Mouse (Mus musculus): ENCODE measurements around the gene Commd7.
"Not testable (repeated sequence)": the region's sequence is repeated elsewhere in the genome, so short reads cannot be mapped to it uniquely, and the experiment has no call there.

Commd7 gene

DNA sequence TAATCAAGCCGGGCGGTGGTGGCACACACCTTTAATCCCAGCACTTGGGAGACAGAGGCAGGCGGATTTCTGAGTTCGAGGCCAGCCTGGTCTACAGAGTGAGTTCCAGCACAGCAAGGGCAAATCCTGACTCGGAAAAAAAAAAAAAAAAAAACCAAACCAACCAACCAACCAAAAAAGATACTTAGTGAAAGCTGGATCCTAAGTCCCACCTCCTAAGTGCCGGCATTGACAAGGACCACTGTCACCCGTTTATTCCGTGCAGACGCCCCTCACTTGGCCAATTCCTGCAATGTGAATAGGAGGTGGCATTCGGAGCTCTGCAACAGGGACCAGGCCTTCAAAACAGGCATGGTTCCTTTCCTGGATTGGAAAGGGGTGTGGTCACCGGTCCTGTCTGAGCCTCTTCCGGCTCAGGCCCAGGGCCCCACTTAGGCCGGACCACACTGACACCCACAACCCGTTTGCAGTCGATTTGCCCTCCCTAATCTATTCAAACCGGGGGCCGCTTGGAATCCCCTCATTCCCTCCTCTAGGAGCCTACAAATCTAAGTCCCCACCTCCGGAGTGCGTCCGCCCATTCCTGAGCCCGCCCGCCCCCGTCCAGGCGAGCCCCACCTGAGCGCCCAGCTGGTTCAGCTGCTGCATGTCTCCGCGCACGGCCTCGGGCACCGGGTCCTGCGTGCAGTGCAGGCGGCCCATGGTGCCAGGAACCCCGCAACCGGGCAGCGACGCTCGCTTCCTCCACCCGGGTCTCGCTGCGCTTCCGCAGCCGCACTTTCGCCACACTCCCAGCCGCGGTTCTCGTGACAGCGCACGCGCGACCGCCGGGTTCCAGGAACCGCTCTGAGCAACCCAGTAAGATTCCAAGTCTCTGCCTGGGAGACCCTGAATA is at the start of gene Commd7:
Commd7 (minus strand) TSS at position 806 of the 895 bp plus-strand sequence.
- peak; percentile 88 for DNase-seq (ENCODE audit: low spot score)

DNA sequence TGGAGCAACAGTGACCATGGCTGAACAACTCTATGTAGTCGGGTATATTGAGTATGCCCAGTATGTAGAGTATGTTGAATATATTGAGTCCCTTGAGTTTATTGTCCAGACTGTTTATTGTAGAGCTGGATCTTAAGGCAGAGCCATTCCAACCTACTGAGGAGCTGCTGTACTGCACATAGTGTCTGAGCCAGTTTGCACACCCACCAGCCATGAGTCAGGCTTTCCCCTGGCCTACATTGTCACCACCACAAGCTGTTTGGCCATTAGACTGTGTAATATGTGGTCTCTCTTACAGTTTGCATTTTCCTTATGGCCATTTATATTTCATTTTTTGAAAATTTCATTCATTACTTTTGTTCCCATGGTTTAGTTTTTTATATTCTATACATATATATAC is 47.4 kb upstream of the Commd7 start:
- DNase-seq (ENCODE audit: low spot score), result no peak

DNA sequence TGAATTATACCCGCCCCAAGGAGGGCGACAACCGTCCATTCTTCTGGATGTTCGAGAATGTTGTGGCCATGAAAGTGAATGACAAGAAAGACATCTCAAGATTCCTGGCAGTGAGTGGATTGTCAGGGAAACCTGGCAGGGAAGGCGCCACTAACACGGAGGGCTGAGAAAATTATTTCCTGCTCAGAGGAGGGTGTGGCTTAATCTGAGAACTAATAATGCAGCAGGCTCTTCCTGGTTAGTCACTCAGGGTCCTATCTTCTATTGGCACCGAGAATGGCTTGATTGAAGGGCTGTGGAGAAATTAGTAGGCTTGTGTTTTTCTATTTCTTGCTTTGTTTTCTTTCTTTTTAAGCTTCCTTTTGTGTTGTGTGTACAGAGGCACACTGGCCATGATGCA is 45.0 kb upstream of the Commd7 start:
- DNase-seq (ENCODE audit: low spot score), result no peak

DNA sequence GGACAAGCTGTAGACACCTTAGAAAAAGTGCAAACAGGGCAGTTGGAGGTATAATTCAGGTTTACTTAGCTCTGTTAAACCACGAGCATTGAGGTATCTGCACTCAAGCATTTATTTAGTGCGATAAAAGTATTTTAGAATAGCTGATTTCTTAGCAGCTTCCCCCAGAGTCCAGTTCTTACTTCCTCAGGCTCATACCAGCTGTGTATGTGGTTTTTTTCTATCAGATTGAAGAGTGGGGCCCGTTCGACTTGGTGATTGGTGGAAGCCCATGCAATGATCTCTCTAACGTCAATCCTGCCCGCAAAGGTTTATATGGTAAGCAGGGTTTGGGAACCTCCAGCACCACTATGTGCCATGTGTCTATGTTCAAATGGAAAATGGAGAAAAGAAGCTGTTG is 44.4 kb upstream of the Commd7 start:
- DNase-seq (ENCODE audit: low spot score), result no peak

DNA sequence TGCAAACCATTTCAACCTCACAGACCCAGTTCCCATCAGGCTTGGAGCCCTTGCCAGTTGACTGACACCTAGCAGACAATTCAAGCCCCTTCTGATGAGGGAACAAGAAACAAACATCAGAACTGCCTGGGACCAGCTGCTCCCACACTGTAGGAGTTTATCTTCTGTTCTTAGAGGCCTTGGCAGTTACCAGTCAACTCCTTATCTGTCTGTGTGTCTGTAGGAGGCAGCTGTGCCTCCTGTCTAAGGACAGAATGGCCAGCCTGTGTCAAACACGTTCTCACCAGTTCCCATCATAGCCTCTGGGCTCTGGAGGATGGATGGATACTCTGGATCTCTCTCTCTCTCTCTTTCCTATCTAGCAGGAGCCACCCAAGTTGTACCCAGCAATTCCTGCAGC is 42.8 kb upstream of the Commd7 start:
- DNase-seq (ENCODE audit: low spot score), result not testable (repeated sequence)

DNA sequence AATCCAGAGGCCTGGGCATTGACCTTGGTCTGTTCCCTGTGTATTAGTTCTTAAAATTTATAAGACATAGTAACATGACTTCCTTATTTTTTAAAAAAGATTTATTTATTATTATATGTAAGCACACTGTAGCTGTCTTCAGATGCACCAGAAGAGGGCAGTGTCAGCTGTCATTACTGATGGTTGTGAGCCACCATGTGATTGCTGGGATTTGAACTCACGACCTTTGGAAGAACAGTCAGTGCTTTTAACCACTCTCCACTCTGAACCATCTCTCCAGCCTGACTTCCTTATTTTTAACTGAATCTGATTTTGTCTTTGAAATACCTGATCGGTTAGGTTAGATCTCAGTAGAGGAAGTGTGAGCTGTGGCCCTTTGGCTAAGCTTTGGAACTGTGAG is 40.0 kb upstream of the Commd7 start:
- DNase-seq (ENCODE audit: low spot score), result no peak

DNA sequence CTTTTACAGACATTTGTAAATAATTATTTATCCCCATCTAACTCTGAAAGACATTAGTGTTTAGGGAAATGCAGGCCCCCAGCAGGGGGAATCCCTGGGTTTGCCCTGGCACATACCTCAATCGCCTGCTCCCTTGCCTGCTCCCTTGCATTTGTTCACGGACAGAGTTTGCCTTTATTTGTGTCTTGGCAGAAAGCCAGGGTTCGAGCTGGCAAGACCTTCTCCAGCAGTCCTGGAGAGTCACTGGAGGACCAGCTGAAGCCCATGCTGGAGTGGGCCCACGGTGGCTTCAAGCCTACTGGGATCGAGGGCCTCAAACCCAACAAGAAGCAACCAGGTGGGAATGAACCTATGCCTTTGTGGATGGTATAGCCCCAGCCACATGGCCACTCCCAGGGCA is 37.5 kb upstream of the Commd7 start:
- DNase-seq (ENCODE audit: low spot score), result peak; percentile 23

DNA sequence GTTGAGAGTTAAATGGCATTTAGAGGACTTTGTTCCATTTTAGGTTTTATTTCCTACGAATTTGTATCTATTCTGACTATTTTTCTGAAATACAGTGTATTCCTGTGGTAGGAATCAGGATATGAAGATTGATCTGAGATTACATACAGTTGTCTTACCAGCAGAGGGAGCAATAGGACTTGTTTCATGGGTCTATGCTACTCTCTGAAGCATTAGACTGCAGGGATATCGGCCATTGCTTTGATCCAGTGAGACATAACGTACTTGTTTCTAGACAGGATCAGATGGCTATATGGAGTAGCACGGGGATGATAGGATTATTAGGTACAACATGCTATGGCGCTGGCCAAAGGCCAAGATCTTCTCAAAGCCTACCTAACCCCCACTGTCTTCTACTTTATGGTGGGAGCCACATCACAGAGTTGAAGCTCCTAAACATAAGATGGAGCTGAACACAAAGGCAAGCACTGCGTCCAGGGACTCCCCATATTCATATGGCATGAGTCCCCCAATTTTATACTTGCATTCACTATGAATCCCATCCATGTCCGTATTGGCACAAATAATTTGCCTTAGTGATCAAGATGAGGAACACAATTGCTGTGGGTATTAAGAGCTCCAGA is 36.3 kb upstream of the Commd7 start:
- DNase-seq (ENCODE audit: low spot score), result peak; percentile 76

DNA sequence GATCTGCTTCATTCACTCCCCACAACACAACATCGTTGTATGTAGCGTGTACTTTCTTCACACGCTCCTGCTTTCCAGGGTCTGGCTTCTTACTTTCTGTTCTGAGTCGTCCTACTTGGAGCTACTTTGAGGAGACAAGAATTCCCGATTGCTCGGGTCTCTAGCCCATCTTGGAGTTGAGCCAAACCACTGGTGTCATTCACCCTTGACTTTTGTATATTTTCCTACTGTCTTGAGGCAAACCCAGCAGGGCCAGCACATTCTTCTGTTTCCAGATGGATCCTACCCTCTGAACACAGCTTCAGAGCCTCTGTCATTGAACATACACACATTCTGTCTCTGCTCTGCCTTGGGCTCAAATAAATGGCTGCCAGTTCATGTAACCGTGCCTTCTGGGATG is 32.8 kb upstream of the Commd7 start:
- DNase-seq (ENCODE audit: low spot score), result no peak

DNA sequence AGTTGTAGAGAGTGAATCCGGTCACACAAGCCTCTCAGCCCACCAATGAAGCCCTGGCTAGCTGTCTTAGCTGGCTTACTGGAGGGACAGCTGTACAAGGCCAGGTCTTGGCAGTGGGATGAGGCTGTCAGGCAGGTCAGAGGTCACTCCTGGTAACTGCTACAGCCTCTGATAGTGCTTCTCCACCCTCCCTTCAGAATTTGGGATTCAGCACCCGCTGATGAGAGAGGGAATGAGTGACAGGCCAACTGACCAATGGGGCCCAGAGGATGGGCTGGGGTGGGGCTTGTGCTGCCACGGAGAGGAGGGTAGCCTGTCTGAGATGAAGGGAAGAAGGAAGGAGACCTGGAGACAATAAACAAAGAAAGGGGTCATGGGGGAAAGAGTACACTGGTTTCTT is 28.0 kb upstream of the Commd7 start:
- peak; percentile 13 for DNase-seq (ENCODE audit: low spot score)

DNA sequence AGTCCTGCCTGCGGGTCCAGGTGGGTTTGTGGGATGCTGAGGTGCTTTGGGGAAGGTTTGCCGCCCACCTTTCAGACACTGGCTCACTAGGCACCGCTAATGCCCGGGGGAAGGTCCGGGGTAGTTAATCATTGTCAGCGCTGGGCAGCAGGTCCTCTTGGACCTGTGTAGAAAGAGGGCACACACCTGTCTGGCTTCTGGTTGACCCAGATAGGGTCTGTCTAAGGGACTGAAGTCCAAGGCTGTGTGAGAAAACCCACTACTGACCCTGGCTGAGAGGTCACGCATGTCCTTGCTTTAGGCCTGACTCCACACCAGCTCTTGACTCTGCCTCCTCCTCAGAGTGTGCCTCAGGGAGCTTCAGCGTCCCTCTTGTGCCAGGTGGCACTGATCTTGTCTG is 25.1 kb upstream of the Commd7 start:
- not testable (repeated sequence) for DNase-seq (ENCODE audit: low spot score)

DNA sequence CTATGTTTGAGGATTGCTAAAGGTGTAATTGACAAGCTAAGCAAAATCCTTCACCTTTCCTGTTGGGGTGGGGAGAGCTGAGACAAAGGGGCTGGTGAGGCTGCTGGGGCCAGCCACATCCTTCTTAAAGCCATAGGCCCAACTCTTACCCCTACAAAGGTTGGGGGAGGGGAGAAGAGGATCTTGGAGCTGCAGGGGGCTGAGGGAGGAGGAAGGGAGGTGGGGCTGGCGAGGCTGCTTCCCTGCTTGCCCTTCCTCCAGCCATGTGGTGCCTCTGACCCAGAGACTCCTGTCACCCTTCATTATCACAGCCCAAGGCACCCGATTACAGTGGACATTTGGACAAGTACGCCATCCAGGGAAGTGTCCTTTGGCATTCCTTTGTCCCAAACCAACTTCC is 19.1 kb upstream of the Commd7 start:
- no peak for DNase-seq (ENCODE audit: low spot score)

DNA sequence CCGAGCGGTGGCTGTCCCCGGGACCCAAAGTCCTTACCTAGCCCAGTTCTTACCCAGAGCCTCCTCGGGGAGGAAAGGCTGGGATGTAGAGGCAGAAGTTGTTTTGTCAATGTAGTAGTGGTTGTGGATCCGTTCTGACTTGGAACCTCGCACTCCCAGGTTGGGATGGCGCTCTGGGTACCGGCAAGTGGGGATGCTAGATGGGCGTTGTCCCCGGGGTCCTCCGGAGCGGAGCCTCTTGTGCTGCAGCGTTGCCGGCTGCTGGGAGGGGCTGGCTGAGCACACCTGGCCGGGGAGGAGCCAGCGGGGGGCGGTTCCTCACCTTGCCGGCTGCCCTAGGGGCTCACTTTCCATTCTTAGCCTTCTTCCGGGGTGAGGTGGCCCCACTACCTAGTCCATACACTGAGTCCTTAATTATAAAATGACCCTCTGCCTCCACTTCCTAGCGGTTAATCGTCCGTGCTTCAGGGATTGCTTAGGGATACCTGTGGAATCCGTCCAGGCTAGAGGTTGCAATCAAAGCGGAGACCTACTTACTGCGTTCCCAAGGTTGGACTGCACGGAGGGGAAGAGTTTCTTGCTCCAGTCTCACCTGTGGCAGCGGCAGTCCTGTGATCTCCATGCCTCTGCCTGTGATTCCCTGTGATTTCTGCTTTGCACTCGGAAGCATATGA is 17.6 kb upstream of the Commd7 start:
- no peak for DNase-seq (ENCODE audit: low spot score)

DNA sequence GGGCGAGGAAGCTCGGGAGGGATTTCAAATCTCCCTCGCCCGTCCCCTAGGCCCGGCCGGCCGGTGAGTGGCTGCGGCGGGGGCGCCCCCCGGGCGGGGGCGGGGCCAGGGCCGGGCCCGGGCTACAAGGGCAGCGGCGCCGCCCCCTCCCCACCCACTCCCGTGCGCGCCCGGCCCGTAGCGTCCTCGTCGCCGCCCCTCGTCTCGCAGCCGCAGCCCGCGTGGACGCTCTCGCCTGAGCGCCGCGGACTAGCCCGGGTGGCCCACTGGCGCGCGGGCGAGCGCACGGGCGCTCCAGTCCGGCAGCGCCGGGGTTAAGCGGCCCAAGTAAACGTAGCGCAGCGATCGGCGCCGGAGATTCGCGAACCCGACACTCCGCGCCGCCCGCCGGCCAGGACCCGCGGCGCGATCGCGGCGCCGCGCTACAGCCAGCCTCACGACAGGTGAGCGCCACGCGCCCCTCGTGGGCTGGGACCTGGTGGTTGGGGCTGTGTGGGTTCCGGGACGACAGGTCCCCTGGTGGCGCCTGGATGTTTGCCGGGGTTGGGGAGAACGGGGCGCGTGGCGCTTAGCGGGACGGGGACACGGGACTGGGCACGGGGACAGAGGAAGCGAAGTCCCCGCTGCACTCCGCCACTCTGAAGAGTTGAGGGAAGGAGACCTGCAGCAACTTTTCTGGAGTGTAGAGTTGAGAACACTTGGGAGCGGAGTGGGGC is 16.9 kb upstream of the Commd7 start, which contains the start of gene Dnmt3b:
Dnmt3b (plus strand) TSS at position 153 of the 716 bp plus-strand sequence.
- DNase-seq (ENCODE audit: low spot score), result peak; percentile 82

DNA sequence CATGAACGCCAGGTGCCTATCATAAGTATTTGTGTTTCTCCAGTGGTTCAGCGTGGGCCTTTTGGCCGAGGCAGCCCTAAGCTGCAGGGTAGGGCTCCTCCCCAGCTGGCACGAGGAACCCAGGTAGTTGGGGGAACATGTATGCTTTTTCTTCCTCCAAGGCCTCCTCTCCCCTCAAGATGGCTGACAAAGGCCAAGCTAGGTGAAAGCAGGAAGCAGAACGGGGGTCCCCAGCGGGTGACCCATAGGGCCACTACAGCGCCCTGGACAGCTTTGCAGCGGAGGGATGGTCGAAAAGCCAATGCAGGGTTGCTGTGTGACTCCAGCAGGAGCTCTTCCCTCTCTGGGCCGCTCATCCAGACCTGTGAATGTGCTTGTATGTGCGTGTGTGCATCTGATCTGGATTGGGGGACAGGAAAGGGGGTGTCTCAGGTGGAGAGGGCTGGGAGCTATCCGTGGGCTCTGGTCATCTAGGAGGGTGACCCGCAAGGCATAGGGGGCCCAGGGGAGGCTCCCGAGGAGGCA is 16.3 kb upstream of the Commd7 start:
- no peak for DNase-seq (ENCODE audit: low spot score)

DNA sequence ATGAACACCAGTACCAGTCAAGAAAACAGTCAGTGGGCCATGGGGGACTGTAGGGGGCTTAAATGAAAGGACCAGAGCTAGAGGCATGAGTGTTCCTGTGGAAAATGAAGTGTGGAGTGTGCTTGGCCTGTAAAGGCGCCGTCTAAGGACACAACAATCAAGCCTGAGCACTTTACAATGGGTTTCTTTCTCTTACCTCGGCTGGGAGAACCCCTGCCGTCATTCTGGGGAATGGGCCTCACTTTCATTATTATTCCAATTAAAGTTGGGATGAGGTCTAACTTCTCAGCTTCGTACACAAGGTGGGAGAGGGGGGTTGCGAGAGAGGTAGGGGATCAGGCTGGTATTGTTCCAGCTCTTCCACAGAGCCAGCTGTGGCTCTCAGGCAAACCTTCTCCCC is 10.4 kb upstream of the Commd7 start:
- no peak for DNase-seq (ENCODE audit: low spot score)

DNA sequence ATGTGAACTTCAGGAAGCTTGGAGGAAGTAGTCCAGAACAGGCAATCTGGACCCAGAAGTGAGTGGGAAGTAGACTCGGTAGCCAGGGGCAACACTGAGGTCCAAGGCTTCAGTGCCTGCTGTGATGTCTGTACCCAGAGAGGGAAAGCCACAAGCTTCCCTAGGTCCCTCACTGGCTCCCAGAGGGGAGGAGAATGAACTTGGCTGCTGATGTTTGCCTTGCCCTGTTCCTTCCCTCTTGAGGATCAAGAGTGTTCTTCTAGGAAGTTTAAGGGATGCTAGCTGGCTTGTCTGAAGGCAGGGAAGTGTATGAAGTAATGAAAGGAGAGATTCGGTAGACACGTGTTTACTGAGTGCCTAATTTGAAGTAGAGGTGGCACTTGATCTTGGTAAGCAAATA is 9.9 kb upstream of the Commd7 start:
- DNase-seq (ENCODE audit: low spot score), result no peak

DNA sequence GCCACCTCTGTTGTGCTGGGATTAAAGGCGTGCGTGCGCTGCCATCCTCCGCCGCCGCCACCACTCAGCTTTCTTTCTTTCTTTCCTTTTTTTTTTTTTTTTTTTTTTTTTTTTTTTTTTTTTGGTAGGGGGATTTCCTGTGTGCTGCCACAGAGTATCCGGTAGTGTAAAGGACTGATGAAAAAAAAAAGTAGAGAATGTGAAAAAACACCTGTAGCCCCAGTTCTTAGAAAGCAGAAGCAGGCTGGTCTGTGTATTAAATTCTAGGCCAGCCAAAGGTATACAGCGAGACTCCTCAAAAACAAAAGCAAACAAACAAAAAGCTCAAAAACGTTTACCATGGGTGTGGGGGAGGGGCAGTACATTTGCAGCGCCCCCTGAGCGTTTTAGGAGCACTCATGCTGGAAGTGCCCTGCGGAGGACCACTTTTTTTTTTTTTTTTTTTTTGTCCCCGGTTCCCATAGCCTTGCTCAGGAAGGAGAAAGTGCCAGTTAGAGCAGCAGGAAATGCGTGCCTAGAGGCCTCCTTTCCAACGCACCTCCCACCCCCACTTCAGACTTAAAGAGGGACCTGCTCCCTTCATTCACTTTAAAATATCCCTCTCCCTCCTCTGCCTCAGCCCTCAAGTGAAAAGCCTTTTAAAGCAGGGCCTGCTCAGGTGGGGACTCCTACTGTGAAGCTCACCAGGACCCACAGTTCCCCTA is 6.5 kb upstream of the Commd7 start:
- DNase-seq (ENCODE audit: low spot score), result no peak

DNA sequence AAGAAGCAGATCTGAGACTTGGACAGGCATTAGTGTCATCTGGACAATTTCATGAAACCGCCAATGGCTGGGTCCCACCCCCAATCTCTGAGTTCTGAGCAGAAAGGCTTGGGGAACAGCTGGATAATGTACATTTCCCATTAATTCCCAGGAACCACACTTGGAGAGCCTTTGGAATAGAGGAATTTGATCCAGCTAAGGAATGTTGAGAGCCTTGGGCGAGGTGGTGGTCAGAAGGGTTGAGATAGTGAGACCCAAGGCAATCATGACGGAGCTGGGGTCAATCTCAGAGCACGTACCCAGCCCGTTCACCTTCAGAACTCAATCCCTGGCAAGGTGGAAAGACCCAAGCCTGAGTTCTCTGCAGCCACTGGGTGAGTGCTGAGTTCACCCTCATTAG is 678 bp upstream of the Commd7 start:
- no peak for DNase-seq (ENCODE audit: low spot score)

DNA sequence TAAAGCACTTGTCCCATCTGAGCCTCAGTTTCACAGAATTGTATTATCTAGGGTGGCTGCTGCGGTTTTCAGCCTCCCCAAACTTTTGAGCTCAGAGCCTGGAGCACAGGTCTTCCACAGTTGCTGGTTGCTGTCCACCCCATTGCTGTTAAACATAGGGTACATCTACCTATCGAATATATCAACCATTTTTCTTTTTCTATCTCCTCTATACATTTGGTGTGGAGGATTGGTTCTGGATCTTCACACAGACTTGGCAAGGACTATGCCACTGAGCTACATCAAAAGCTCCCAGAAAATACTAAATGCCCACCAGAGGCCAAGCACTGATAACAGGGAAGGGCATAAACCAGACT is 268 bp upstream of the Commd7 start:
- DNase-seq (ENCODE audit: low spot score), result no peak

DNA sequence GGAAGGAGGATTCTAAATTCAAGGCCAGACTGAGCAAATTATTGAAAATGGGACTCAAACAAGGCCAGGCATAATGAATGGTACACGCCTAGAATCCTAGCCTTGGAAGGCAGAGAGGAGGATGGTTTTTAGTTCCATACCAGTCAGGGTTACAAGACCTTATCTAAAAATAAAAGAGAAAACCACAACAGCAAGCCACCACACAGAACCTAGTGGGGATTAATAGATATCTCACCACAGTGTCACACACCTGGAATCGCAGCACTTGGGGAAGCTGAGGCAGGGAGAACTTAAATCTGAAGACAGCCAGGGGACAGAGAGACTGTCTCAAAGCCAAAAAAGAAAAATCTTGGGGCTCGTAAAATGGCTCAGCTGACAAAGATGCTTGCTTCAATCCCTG is 1.6 kb downstream of the Commd7 start:
- DNase-seq (ENCODE audit: low spot score), result no peak

DNA sequence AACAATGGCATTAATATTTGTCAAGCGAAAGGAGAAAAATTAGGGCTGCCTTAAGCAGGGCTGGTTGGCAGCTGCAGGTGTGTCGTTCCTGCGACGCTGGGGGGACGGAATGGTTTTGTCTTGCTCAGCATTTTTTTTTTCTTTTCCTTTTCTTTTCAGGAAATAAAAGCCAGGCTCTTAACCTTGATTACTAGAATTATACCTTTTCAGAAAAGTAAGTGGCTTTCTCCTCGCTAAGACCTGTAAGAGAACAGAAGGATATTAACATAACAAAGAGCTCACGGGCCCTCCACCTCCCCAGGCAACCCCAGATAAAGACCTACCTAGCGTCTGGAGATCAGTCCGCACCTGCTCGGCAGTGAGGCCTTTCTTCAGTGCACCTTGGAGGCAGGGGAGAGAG is 10.1 kb downstream of the Commd7 start:
- DNase-seq (ENCODE audit: low spot score), result no peak

All from MN1 (cell line).